Mouse (Mus musculus) embryonic facial prominence, embryonic 12.5 days (tissue): Measurements from ENCODE around the gene Pkn2. TPM values are rescaled to one million over a fixed set of nuclear protein-coding genes. Genes with fewer than 3 reads are reported as not detected.

ENCODE experiments used
- ATAC-seq: fragments of 200-750 bp; cut with Nextera tagmentation; 2 replicates; pipeline ENCODE4 v1.8.0; 2017; ENCODE audit not compliant: insufficient number of reproducible peaks, insufficient read depth, low FRiP score, low TSS enrichment
- H3K27ac ChIP-seq: fragments of 300-500 bp; sonication (generic); 2 replicates; pipeline ENCODE4 v1.5.1; 2016; ENCODE audit warnings: mild to moderate bottlenecking
- H3K27me3 ChIP-seq: fragments of 300-500 bp; sonication (generic); 2 replicates; pipeline ENCODE4 v1.6.1; 2016; ENCODE audit warnings: mild to moderate bottlenecking, moderate library complexity
- H3K36me3 ChIP-seq: fragments of 300-500 bp; sonication (generic); 2 replicates; pipeline ENCODE4 v1.6.1; 2016; ENCODE audit warnings: mild to moderate bottlenecking
- H3K4me1 ChIP-seq: fragments of 300-500 bp; sonication (generic); 2 replicates; pipeline ENCODE4 v1.6.1; 2016
- H3K4me2 ChIP-seq: fragments of 300-500 bp; sonication (generic); replicated peaks from 2 replicates; pipeline ENCODE4 v1.6.1; 2016; ENCODE audit warnings: mild to moderate bottlenecking, moderate library complexity
- H3K4me3 ChIP-seq: fragments of 300-500 bp; sonication (generic); 2 replicates; pipeline ENCODE4 v1.5.1; 2016; ENCODE audit warnings: mild to moderate bottlenecking
- H3K9ac ChIP-seq: fragments of 300-500 bp; sonication (generic); 2 replicates; pipeline ENCODE4 v1.6.1; 2016; ENCODE audit warnings: mild to moderate bottlenecking, moderate library complexity
- H3K9me3 ChIP-seq: fragments of 300-500 bp; sonication (generic); 2 replicates; pipeline ENCODE4 v1.6.1; 2016; ENCODE audit warnings: mild to moderate bottlenecking, moderate library complexity
- WGBS: fragments of 180-500 bp; shearing (Covaris S2); methylation state at CpG from one replicate; pipeline ENCODE4 v1.1.7; 2016; 5-methylcytosine and 5-hydroxymethylcytosine counted together
- polyA plus RNA-seq: library from polyadenylated mRNA; unstranded; fragments of >200 nt; fragmentation: Nextera tagmentation; extraction: Ambion mirVana; gene quantifications from 2 replicates; pipeline ENCODE4 v1.2.1, GENCODE M21; 2016

The Pkn2 gene
- polyA plus RNA-seq, 1 experiment from 2014 or later = 62.4 TPM

GRCm38 (mm10) chr3:142764995-142765777, 116.6 kb downstream of the Pkn2 start, which contains the start of gene Gtf2b:
TSS of gene Gtf2b (plus strand) at chr3:142765045.
- WGBS = under 1% methylated on average over 64 of the region's 64 CpGs
- Histone ChIP-seq H3K4me1 (peaks cover 11% of the 10 kb centered on the region; the same call in 1 of the 2 replicates), H3K9me3 (no peaks in the 10 kb centered on the region), H3K36me3 (no peaks in the 10 kb centered on the region), H3K4me3 (peak within 1 kb of the TSS; percentile 89), H3K27me3 (no peaks in the 10 kb centered on the region), H3K4me2 (peak within 1 kb of the TSS; percentile 75), H3K27ac (peak within 1 kb of the TSS; percentile 89), H3K9ac (peak within 1 kb of the TSS; percentile 92)
- peak; percentile 97 for ATAC-seq

GRCm38 (mm10) chr3:142760356-142760755, 121.4 kb downstream of the Pkn2 start:
- Histone ChIP-seq H3K9ac (no peak overlapping the region), H3K4me3 (no peak overlapping the region), H3K27me3 (no peaks in the 10 kb centered on the region), H3K36me3 (no peaks in the 10 kb centered on the region), H3K9me3 (no peaks in the 10 kb centered on the region), H3K27ac (no peak overlapping the region), H3K4me2 (no peak overlapping the region), H3K4me1 (no peaks in the 10 kb centered on the region; the same call in 1 of the 2 replicates)
- 62% methylated on average over 6 of the region's 6 CpGs for WGBS
- ATAC-seq = no peak

- ATAC-seq = no peak
- no peak overlapping the region for H3K9ac ChIP-seq
- H3K4me2 ChIP-seq = no peak overlapping the region
- H3K4me3 ChIP-seq = no peak overlapping the region
- H3K4me1 ChIP-seq = no peaks in the 10 kb centered on the region; the same call in 1 of the 2 replicates
- H3K36me3 ChIP-seq = no peaks in the 10 kb centered on the region
- WGBS = 80% methylated on average over 7 of the region's 7 CpGs
- H3K27ac ChIP-seq = no peak overlapping the region
- H3K27me3 ChIP-seq = no peaks in the 10 kb centered on the region
- H3K9me3 ChIP-seq = no peaks in the 10 kb centered on the region
Measured at GRCm38 (mm10) chr3:142758593-142758992, 123.2 kb downstream of the Pkn2 start.

GRCm38 (mm10) chr3:142757841-142758240, 124.0 kb downstream of the Pkn2 start:
- no peak for ATAC-seq
- Histone ChIP-seq H3K4me2 (no peak overlapping the region), H3K9ac (no peak overlapping the region), H3K27ac (no peak overlapping the region), H3K4me3 (no peak overlapping the region), H3K9me3 (no peaks in the 10 kb centered on the region), H3K36me3 (no peaks in the 10 kb centered on the region), H3K4me1 (no peaks in the 10 kb centered on the region; the same call in 1 of the 2 replicates), H3K27me3 (no peaks in the 10 kb centered on the region)
- WGBS = 49% methylated on average over 12 of the region's 12 CpGs

GRCm38 (mm10) chr3:142755132-142755867, 126.5 kb downstream of the Pkn2 start:
- H3K27me3 ChIP-seq = no peaks in the 10 kb centered on the region
- no peaks in the 10 kb centered on the region; the same call in 1 of the 2 replicates for H3K4me1 ChIP-seq
- no peak overlapping the region for H3K4me3 ChIP-seq
- H3K4me2 ChIP-seq = no peak overlapping the region
- H3K27ac ChIP-seq = no peak overlapping the region
- no peaks in the 10 kb centered on the region for H3K9me3 ChIP-seq
- no peak overlapping the region for H3K9ac ChIP-seq
- ATAC-seq = no peak
- 84% methylated on average over 18 of the region's 18 CpGs for WGBS
- no peaks in the 10 kb centered on the region for H3K36me3 ChIP-seq

- no peaks in the 10 kb centered on the region for H3K4me1 ChIP-seq
- no peaks in the 10 kb centered on the region for H3K27me3 ChIP-seq
- 86% methylated on average over 16 of the region's 16 CpGs for WGBS
- H3K4me3 ChIP-seq = no peak overlapping the region
- no peaks in the 10 kb centered on the region for H3K36me3 ChIP-seq
- no peak overlapping the region for H3K9ac ChIP-seq
- H3K27ac ChIP-seq = no peak overlapping the region
- no peaks in the 10 kb centered on the region for H3K9me3 ChIP-seq
- no peak for ATAC-seq
- H3K4me2 ChIP-seq = no peak overlapping the region
Measured at GRCm38 (mm10) chr3:142749131-142749530, 132.7 kb downstream of the Pkn2 start.

GRCm38 (mm10) chr3:142747673-142748072, 134.1 kb downstream of the Pkn2 start:
- Histone ChIP-seq H3K9me3 (no peaks in the 10 kb centered on the region), H3K9ac (no peak overlapping the region), H3K27me3 (no peaks in the 10 kb centered on the region), H3K4me3 (no peak overlapping the region), H3K4me1 (no peaks in the 10 kb centered on the region), H3K4me2 (no peak overlapping the region), H3K36me3 (no peaks in the 10 kb centered on the region), H3K27ac (no peak overlapping the region)
- ATAC-seq = no peak
- 88% methylated on average over 7 of the region's 7 CpGs for WGBS

GRCm38 (mm10) chr3:142745076-142745475, 136.7 kb downstream of the Pkn2 start:
- 95% methylated on average over 2 of the region's 2 CpGs for WGBS
- Histone ChIP-seq H3K27ac (no peak overlapping the region), H3K9me3 (no peaks in the 10 kb centered on the region), H3K9ac (no peak overlapping the region), H3K4me1 (no peaks in the 10 kb centered on the region), H3K27me3 (no peaks in the 10 kb centered on the region), H3K36me3 (no peaks in the 10 kb centered on the region), H3K4me2 (no peak overlapping the region), H3K4me3 (no peak overlapping the region)
- ATAC-seq = no peak

GRCm38 (mm10) chr3:142743973-142744898, 137.6 kb downstream of the Pkn2 start:
- no peaks in the 10 kb centered on the region for H3K36me3 ChIP-seq
- 59% methylated on average over 21 of the region's 21 CpGs for WGBS
- no peaks in the 10 kb centered on the region for H3K9me3 ChIP-seq
- H3K27me3 ChIP-seq = no peaks in the 10 kb centered on the region
- H3K4me2 ChIP-seq = no peak overlapping the region
- no peak overlapping the region for H3K9ac ChIP-seq
- no peaks in the 10 kb centered on the region for H3K4me1 ChIP-seq
- no peak for ATAC-seq
- no peak overlapping the region for H3K27ac ChIP-seq
- no peak overlapping the region for H3K4me3 ChIP-seq
